Mouse (Mus musculus): ENCODE measurements around the gene Tmie. TPM values are rescaled to one million over a fixed set of nuclear protein-coding genes. Genes with fewer than 3 reads are reported as not detected.

Gene Tmie
- polyA plus RNA-seq, 1 experiment from 2014 or later: 1.1 TPM

- 84% methylated on average over 5 of the region's 5 CpGs for WGBS
- H3K4me2 ChIP-seq: no peak overlapping the region
- H3K4me1 ChIP-seq: peaks cover 5% of the 10 kb centered on the region; the same call in 1 of the 2 replicates
- no peak for ATAC-seq (ENCODE audit: borderline replicate concordance, extremely low read depth, low FRiP score, low TSS enrichment)
- no peaks in the 10 kb centered on the region for H3K36me3 ChIP-seq
- H3K9ac ChIP-seq: no peak overlapping the region
- H3K27me3 ChIP-seq: peaks cover 21% of the 10 kb centered on the region
- no peaks in the 10 kb centered on the region for H3K9me3 ChIP-seq
- no peak overlapping the region for H3K27ac ChIP-seq
- no peak overlapping the region for H3K4me3 ChIP-seq
Measured at GRCm38 (mm10) chr9:110858967-110859596, 20.8 kb downstream of the Tmie start.

- no peak for ATAC-seq (ENCODE audit: borderline replicate concordance, extremely low read depth, low FRiP score, low TSS enrichment)
- H3K9me3 ChIP-seq: no peaks in the 10 kb centered on the region
- WGBS: 42% methylated on average over 5 of the region's 5 CpGs
- no peaks in the 10 kb centered on the region for H3K36me3 ChIP-seq
- H3K27ac ChIP-seq: no peak overlapping the region
- H3K4me2 ChIP-seq: no peak overlapping the region
- H3K4me1 ChIP-seq: peaks cover 5% of the 10 kb centered on the region; the same call in 1 of the 2 replicates
- no peak overlapping the region for H3K9ac ChIP-seq
- H3K4me3 ChIP-seq: no peak overlapping the region
- H3K27me3 ChIP-seq: peaks cover 21% of the 10 kb centered on the region
Measured at GRCm38 (mm10) chr9:110858523-110858922, 21.4 kb downstream of the Tmie start.

- no peaks in the 10 kb centered on the region for H3K9me3 ChIP-seq
- no peak for ATAC-seq (ENCODE audit: borderline replicate concordance, extremely low read depth, low FRiP score, low TSS enrichment)
- peak within 1 kb of the TSS; percentile 24 for H3K4me3 ChIP-seq
- peak within 1 kb of the TSS; percentile 54 for H3K4me2 ChIP-seq
- H3K27ac ChIP-seq: no peak within 1 kb of the TSS
- H3K36me3 ChIP-seq: no peaks in the 10 kb centered on the region
- peaks cover 21% of the 10 kb centered on the region for H3K27me3 ChIP-seq
- no peak within 1 kb of the TSS for H3K9ac ChIP-seq
- 9% methylated on average over 46 of the region's 50 CpGs for WGBS
- peaks cover 5% of the 10 kb centered on the region; the same call in 1 of the 2 replicates for H3K4me1 ChIP-seq
Measured at GRCm38 (mm10) chr9:110857781-110858472, 22.0 kb downstream of the Tmie start, which contains the start of gene Prss50. Prss50 (plus strand) TSS chr9:110857967.

GRCm38 (mm10) chr9:110856920-110857319, 23.0 kb downstream of the Tmie start:
- Histone ChIP-seq H3K4me3 (no peak overlapping the region), H3K27ac (no peak overlapping the region), H3K4me1 (peaks cover 5% of the 10 kb centered on the region; the same call in 1 of the 2 replicates), H3K4me2 (no peak overlapping the region), H3K9me3 (no peaks in the 10 kb centered on the region), H3K36me3 (no peaks in the 10 kb centered on the region), H3K9ac (no peak overlapping the region), H3K27me3 (peaks cover 21% of the 10 kb centered on the region)
- no peak for ATAC-seq (ENCODE audit: borderline replicate concordance, extremely low read depth, low FRiP score, low TSS enrichment)
- 38% methylated on average over 4 of the region's 4 CpGs for WGBS

GRCm38 (mm10) chr9:110855903-110856302, 24.0 kb downstream of the Tmie start:
- no peaks in the 10 kb centered on the region for H3K9me3 ChIP-seq
- WGBS: 55% methylated on average over 7 of the region's 7 CpGs
- no peak overlapping the region for H3K9ac ChIP-seq
- H3K27ac ChIP-seq: no peak overlapping the region
- peaks cover 5% of the 10 kb centered on the region; the same call in 1 of the 2 replicates for H3K4me1 ChIP-seq
- no peak overlapping the region for H3K4me2 ChIP-seq
- H3K27me3 ChIP-seq: peaks cover 21% of the 10 kb centered on the region
- H3K4me3 ChIP-seq: no peak overlapping the region
- no peak for ATAC-seq (ENCODE audit: borderline replicate concordance, extremely low read depth, low FRiP score, low TSS enrichment)
- no peaks in the 10 kb centered on the region for H3K36me3 ChIP-seq

GRCm38 (mm10) chr9:110849162-110849561, 30.8 kb downstream of the Tmie start:
- no peaks in the 10 kb centered on the region for H3K4me1 ChIP-seq
- H3K9me3 ChIP-seq: no peaks in the 10 kb centered on the region
- H3K4me3 ChIP-seq: no peak overlapping the region
- H3K9ac ChIP-seq: no peak overlapping the region
- 68% methylated on average over 7 of the region's 7 CpGs for WGBS
- H3K4me2 ChIP-seq: no peak overlapping the region
- no peak for ATAC-seq (ENCODE audit: borderline replicate concordance, extremely low read depth, low FRiP score, low TSS enrichment)
- no peaks in the 10 kb centered on the region for H3K36me3 ChIP-seq
- H3K27ac ChIP-seq: no peak overlapping the region
- H3K27me3 ChIP-seq: no peaks in the 10 kb centered on the region

GRCm38 (mm10) chr9:110844206-110844605, 35.7 kb downstream of the Tmie start, which contains the start of gene Prss46:
Prss46 (plus strand) TSS chr9:110844506.
- H3K4me2 ChIP-seq: no peak within 1 kb of the TSS
- H3K36me3 ChIP-seq: no peaks in the 10 kb centered on the region
- H3K4me3 ChIP-seq: no peak within 1 kb of the TSS
- H3K4me1 ChIP-seq: no peaks in the 10 kb centered on the region
- no peak within 1 kb of the TSS for H3K9ac ChIP-seq
- WGBS: 69% methylated on average over 10 of the region's 10 CpGs
- no peak within 1 kb of the TSS for H3K27ac ChIP-seq
- ATAC-seq (ENCODE audit: borderline replicate concordance, extremely low read depth, low FRiP score, low TSS enrichment): no peak
- H3K9me3 ChIP-seq: no peaks in the 10 kb centered on the region
- H3K27me3 ChIP-seq: no peaks in the 10 kb centered on the region

- Histone ChIP-seq H3K4me1 (no peaks in the 10 kb centered on the region), H3K27me3 (no peaks in the 10 kb centered on the region), H3K27ac (no peak overlapping the region), H3K4me2 (no peak overlapping the region), H3K36me3 (no peaks in the 10 kb centered on the region), H3K9me3 (no peaks in the 10 kb centered on the region), H3K9ac (no peak overlapping the region), H3K4me3 (no peak overlapping the region)
- 61% methylated on average over 2 of the region's 2 CpGs for WGBS
- no peak for ATAC-seq (ENCODE audit: borderline replicate concordance, extremely low read depth, low FRiP score, low TSS enrichment)
Measured at GRCm38 (mm10) chr9:110841438-110841837, 38.5 kb downstream of the Tmie start.

- H3K4me1 ChIP-seq: no peaks in the 10 kb centered on the region
- no peaks in the 10 kb centered on the region for H3K9me3 ChIP-seq
Measured at GRCm38 (mm10) chr9:110840905-110841304, 39.0 kb downstream of the Tmie start.

GRCm38 (mm10) chr9:110836112-110836511, 43.8 kb downstream of the Tmie start:
- no peak for ATAC-seq (ENCODE audit: borderline replicate concordance, extremely low read depth, low FRiP score, low TSS enrichment)
- no peaks in the 10 kb centered on the region for H3K9me3 ChIP-seq
- no peak overlapping the region for H3K9ac ChIP-seq
- no peak overlapping the region for H3K4me2 ChIP-seq
- no peaks in the 10 kb centered on the region for H3K27me3 ChIP-seq
- H3K36me3 ChIP-seq: no peaks in the 10 kb centered on the region
- H3K27ac ChIP-seq: no peak overlapping the region
- H3K4me3 ChIP-seq: no peak overlapping the region
- 50% methylated on average over 2 of the region's 2 CpGs for WGBS
- H3K4me1 ChIP-seq: no peaks in the 10 kb centered on the region

More at GRCm38 (mm10) chr9:110840905-110841304, 39.0 kb downstream of the Tmie start:
- H3K36me3 ChIP-seq: no peaks in the 10 kb centered on the region
- no peak overlapping the region for H3K4me3 ChIP-seq
- no peaks in the 10 kb centered on the region for H3K27me3 ChIP-seq
- H3K4me2 ChIP-seq: no peak overlapping the region
- 83% methylated on average over 6 of the region's 6 CpGs for WGBS
- no peak overlapping the region for H3K27ac ChIP-seq
- no peak overlapping the region for H3K9ac ChIP-seq
- ATAC-seq (ENCODE audit: borderline replicate concordance, extremely low read depth, low FRiP score, low TSS enrichment): no peak

GRCm38 (mm10) chr9:110834961-110835360, 45.0 kb downstream of the Tmie start:
- H3K4me3 ChIP-seq: no peak overlapping the region
- H3K9ac ChIP-seq: no peak overlapping the region
- no peak overlapping the region for H3K27ac ChIP-seq
- no peaks in the 10 kb centered on the region for H3K36me3 ChIP-seq
- WGBS: 21% methylated on average over 10 of the region's 10 CpGs
- no peaks in the 10 kb centered on the region for H3K4me1 ChIP-seq
- no peaks in the 10 kb centered on the region for H3K9me3 ChIP-seq
- H3K27me3 ChIP-seq: no peaks in the 10 kb centered on the region
- no peak for ATAC-seq (ENCODE audit: borderline replicate concordance, extremely low read depth, low FRiP score, low TSS enrichment)
- no peak overlapping the region for H3K4me2 ChIP-seq

GRCm38 (mm10) chr9:110834411-110834810, 45.5 kb downstream of the Tmie start, which contains the start of gene Prss45:
Prss45 (plus strand) TSS chr9:110834588.
- WGBS: 73% methylated on average over 19 of the region's 19 CpGs
- no peak within 1 kb of the TSS for H3K4me3 ChIP-seq
- H3K36me3 ChIP-seq: no peaks in the 10 kb centered on the region
- no peaks in the 10 kb centered on the region for H3K4me1 ChIP-seq
- H3K27ac ChIP-seq: no peak within 1 kb of the TSS
- no peak within 1 kb of the TSS for H3K9ac ChIP-seq
- H3K9me3 ChIP-seq: no peaks in the 10 kb centered on the region
- no peaks in the 10 kb centered on the region for H3K27me3 ChIP-seq
- ATAC-seq (ENCODE audit: borderline replicate concordance, extremely low read depth, low FRiP score, low TSS enrichment): no peak
- no peak within 1 kb of the TSS for H3K4me2 ChIP-seq

Data from lung, embryonic 15.5 days (tissue).